Mouse (Mus musculus): ENCODE data around the gene Ndufa8. TPM values are rescaled to one million over a fixed set of nuclear protein-coding genes. Genes with fewer than 3 reads are reported as not detected.
A peak's percentile ranks its signal among the peaks of the same experiment; 100 is the strongest.

Gene Ndufa8
- polyA plus RNA-seq, 1 experiment from 2014 or later, result 237 TPM

GRCm38 (mm10) chr2:36081446-36081845 is 32.2 kb upstream of the Ndufa8 start:
- H3K4me3 ChIP-seq, result no peak overlapping the region
- ATAC-seq, result no peak
- H3K27me3 ChIP-seq, result 0 out of 2 replicates have a peak, but pooled peaks cover 15% of the 10 kb centered on the region
- H3K4me1 ChIP-seq, result peaks cover 19% of the 10 kb centered on the region
- WGBS, result 49% methylated on average over 9 of the region's 9 CpGs
- no peaks in the 10 kb centered on the region for H3K9me3 ChIP-seq (replicated peaks)
- no peak overlapping the region for H3K9ac ChIP-seq
- H3K36me3 ChIP-seq (ENCODE audit: poor library complexity, severe bottlenecking), result no peaks in the 10 kb centered on the region
- H3K4me2 ChIP-seq, result no peak overlapping the region
- H3K27ac ChIP-seq, result no peak overlapping the region

GRCm38 (mm10) chr2:36077160-36077761 is 28.1 kb upstream of the Ndufa8 start:
- H3K27ac ChIP-seq, result peak overlapping the region; percentile 65
- 22% methylated on average over 11 of the region's 11 CpGs for WGBS
- peak; percentile 70 for ATAC-seq
- H3K4me1 ChIP-seq, result peaks cover 19% of the 10 kb centered on the region
- H3K9me3 ChIP-seq (replicated peaks), result no peaks in the 10 kb centered on the region
- H3K4me2 ChIP-seq, result peak overlapping the region; percentile 46
- H3K36me3 ChIP-seq (ENCODE audit: poor library complexity, severe bottlenecking), result no peaks in the 10 kb centered on the region
- 0 out of 2 replicates have a peak, but pooled peaks cover 7% of the 10 kb centered on the region for H3K27me3 ChIP-seq
- H3K9ac ChIP-seq, result 0 out of 2 replicates have a peak overlapping the region, but pooled peaks have one; percentile 30
- H3K4me3 ChIP-seq, result no peak overlapping the region

GRCm38 (mm10) chr2:36075210-36075609 is 26.0 kb upstream of the Ndufa8 start:
- 87% methylated on average over 5 of the region's 5 CpGs for WGBS
- Histone ChIP-seq H3K9ac (no peak overlapping the region), H3K9me3 (replicated peaks) (no peaks in the 10 kb centered on the region), H3K27me3 (0 out of 2 replicates have a peak, but pooled peaks cover 7% of the 10 kb centered on the region), H3K4me3 (no peak overlapping the region), H3K4me1 (peaks cover 14% of the 10 kb centered on the region), H3K4me2 (no peak overlapping the region), H3K27ac (no peak overlapping the region), H3K36me3 (ENCODE audit: poor library complexity, severe bottlenecking) (no peaks in the 10 kb centered on the region)
- no peak for ATAC-seq

GRCm38 (mm10) chr2:36073781-36074180 is 24.6 kb upstream of the Ndufa8 start:
- H3K4me1 ChIP-seq, result peaks cover 14% of the 10 kb centered on the region
- 67% methylated on average over 3 of the region's 3 CpGs for WGBS
- H3K9me3 ChIP-seq (replicated peaks), result no peaks in the 10 kb centered on the region
- 0 out of 2 replicates have a peak, but pooled peaks cover 5% of the 10 kb centered on the region for H3K27me3 ChIP-seq
- no peak overlapping the region for H3K27ac ChIP-seq
- H3K36me3 ChIP-seq (ENCODE audit: poor library complexity, severe bottlenecking), result no peaks in the 10 kb centered on the region
- H3K4me2 ChIP-seq, result no peak overlapping the region
- no peak overlapping the region for H3K4me3 ChIP-seq
- H3K9ac ChIP-seq, result no peak overlapping the region
- no peak for ATAC-seq

- ATAC-seq, result no peak
- Histone ChIP-seq H3K36me3 (ENCODE audit: poor library complexity, severe bottlenecking) (no peaks in the 10 kb centered on the region), H3K4me3 (no peak overlapping the region), H3K4me2 (no peak overlapping the region), H3K27ac (no peak overlapping the region), H3K9me3 (replicated peaks) (no peaks in the 10 kb centered on the region), H3K4me1 (0 out of 2 replicates have a peak, but pooled peaks cover 2% of the 10 kb centered on the region), H3K9ac (no peak overlapping the region), H3K27me3 (no peaks in the 10 kb centered on the region)
- WGBS, result 83% methylated on average over 8 of the region's 8 CpGs
Measured at GRCm38 (mm10) chr2:36071660-36072305, 22.6 kb upstream of the Ndufa8 start.

- Histone ChIP-seq H3K4me1 (no peaks in the 10 kb centered on the region), H3K27me3 (no peaks in the 10 kb centered on the region), H3K27ac (no peak overlapping the region), H3K9ac (no peak overlapping the region), H3K4me2 (no peak overlapping the region), H3K36me3 (ENCODE audit: poor library complexity, severe bottlenecking) (no peaks in the 10 kb centered on the region), H3K9me3 (replicated peaks) (no peaks in the 10 kb centered on the region), H3K4me3 (no peak overlapping the region)
- 0 out of 2 replicates have a peak, but pooled peaks have one; percentile 24 for ATAC-seq
- WGBS, result 41% methylated on average over 9 of the region's 9 CpGs
Measured at GRCm38 (mm10) chr2:36067132-36067531, 17.9 kb upstream of the Ndufa8 start.

GRCm38 (mm10) chr2:36061409-36061808 is 12.2 kb upstream of the Ndufa8 start:
- no peak for ATAC-seq
- H3K4me1 ChIP-seq, result no peaks in the 10 kb centered on the region
- no peak overlapping the region for H3K4me3 ChIP-seq
- 60% methylated on average over 5 of the region's 5 CpGs for WGBS
- H3K27ac ChIP-seq, result no peak overlapping the region
- H3K9me3 ChIP-seq (replicated peaks), result no peaks in the 10 kb centered on the region
- H3K36me3 ChIP-seq (ENCODE audit: poor library complexity, severe bottlenecking), result no peaks in the 10 kb centered on the region
- H3K9ac ChIP-seq, result no peak overlapping the region
- H3K4me2 ChIP-seq, result no peak overlapping the region
- H3K27me3 ChIP-seq, result no peaks in the 10 kb centered on the region; the same call in 1 of the 2 replicates

- Histone ChIP-seq H3K27ac (no peak overlapping the region), H3K4me2 (no peak overlapping the region), H3K27me3 (peaks cover 6% of the 10 kb centered on the region; the same call in 1 of the 2 replicates), H3K9me3 (replicated peaks) (no peaks in the 10 kb centered on the region), H3K36me3 (ENCODE audit: poor library complexity, severe bottlenecking) (no peaks in the 10 kb centered on the region), H3K4me3 (no peak overlapping the region), H3K9ac (no peak overlapping the region), H3K4me1 (no peaks in the 10 kb centered on the region)
- WGBS, result 55% methylated on average over 3 of the region's 3 CpGs
- no peak for ATAC-seq
Measured at GRCm38 (mm10) chr2:36056248-36056647, 7.0 kb upstream of the Ndufa8 start.

- H3K4me2 ChIP-seq, result no peak overlapping the region
- no peak overlapping the region for H3K9ac ChIP-seq
- no peak for ATAC-seq
- peaks cover 4% of the 10 kb centered on the region for H3K4me1 ChIP-seq
- peak overlapping the region; percentile 5; the same call in 1 of the 2 replicates for H3K27ac ChIP-seq
- peaks cover 10% of the 10 kb centered on the region; the same call in 1 of the 2 replicates for H3K27me3 ChIP-seq
- no peaks in the 10 kb centered on the region for H3K9me3 ChIP-seq (replicated peaks)
- no peaks in the 10 kb centered on the region for H3K36me3 ChIP-seq (ENCODE audit: poor library complexity, severe bottlenecking)
- WGBS, result 77% methylated on average over 3 of the region's 3 CpGs
- H3K4me3 ChIP-seq, result no peak overlapping the region
Measured at GRCm38 (mm10) chr2:36053249-36053648, 4.0 kb upstream of the Ndufa8 start.

GRCm38 (mm10) chr2:36049567-36049954 is 355 bp upstream of the Ndufa8 start:
- WGBS, result 44% methylated on average over 10 of the region's 10 CpGs
- peak overlapping the region; percentile 73 for H3K4me2 ChIP-seq
- H3K9ac ChIP-seq, result no peak overlapping the region
- H3K36me3 ChIP-seq (ENCODE audit: poor library complexity, severe bottlenecking), result no peaks in the 10 kb centered on the region
- no peak overlapping the region for H3K27ac ChIP-seq
- no peaks in the 10 kb centered on the region for H3K9me3 ChIP-seq (replicated peaks)
- ATAC-seq, result peak; percentile 50
- H3K4me3 ChIP-seq, result peak overlapping the region; percentile 77
- peaks cover 13% of the 10 kb centered on the region for H3K4me1 ChIP-seq
- 0 out of 2 replicates have a peak, but pooled peaks cover 7% of the 10 kb centered on the region for H3K27me3 ChIP-seq

- Histone ChIP-seq H3K36me3 (ENCODE audit: poor library complexity, severe bottlenecking) (peaks cover 12% of the 10 kb centered on the region), H3K4me1 (peaks cover 13% of the 10 kb centered on the region), H3K9me3 (replicated peaks) (no peaks in the 10 kb centered on the region), H3K4me3 (peak overlapping the region; percentile 77), H3K27me3 (0 out of 2 replicates have a peak, but pooled peaks cover 4% of the 10 kb centered on the region), H3K27ac (no peak overlapping the region), H3K4me2 (peak overlapping the region; percentile 73), H3K9ac (peak overlapping the region; percentile 92)
- 76% methylated on average over 8 of the region's 8 CpGs for WGBS
- ATAC-seq, result no peak
Measured at GRCm38 (mm10) chr2:36048164-36048563, 1.0 kb downstream of the Ndufa8 start.

- WGBS, result 85% methylated on average over 1 of the region's 1 CpGs
- Histone ChIP-seq H3K9me3 (replicated peaks) (no peaks in the 10 kb centered on the region), H3K36me3 (ENCODE audit: poor library complexity, severe bottlenecking) (peaks cover 59% of the 10 kb centered on the region), H3K4me1 (no peaks in the 10 kb centered on the region), H3K4me3 (no peak overlapping the region), H3K9ac (peak overlapping the region; percentile 23; the same call in 1 of the 2 replicates), H3K27me3 (no peaks in the 10 kb centered on the region), H3K4me2 (no peak overlapping the region), H3K27ac (no peak overlapping the region)
- no peak for ATAC-seq
Measured at GRCm38 (mm10) chr2:36040872-36041271, 8.3 kb downstream of the Ndufa8 start.
